Mouse (Mus musculus) small intestine, adult 2 months (tissue): ENCODE results near the gene Magt1.
"Not testable (repeated sequence)": the region's sequence is repeated elsewhere in the genome, so short reads cannot be mapped to it uniquely, and the experiment has no call there.

ENCODE experiments used
- CTCF ChIP-seq: fragments of 200-500 bp; IDR thresholded peaks from 2 replicates; pipeline ENCODE4 v1.5.1; 2012; ENCODE audit warnings: low read depth, mild to moderate bottlenecking, control low read depth, inconsistent platforms, low read length, moderate library complexity, mixed read lengths; ENCODE audit not compliant: insufficient replicate concordance, insufficient read length; ENCODE audit errors: extremely low read depth
- POLR2A ChIP-seq: fragments of 200-500 bp; IDR thresholded peaks from 2 replicates; pipeline ENCODE4 v1.6.1; 2012; ENCODE audit warnings: low read depth, mild to moderate bottlenecking, control low read depth, inconsistent platforms, low read length, moderate library complexity

DNA sequence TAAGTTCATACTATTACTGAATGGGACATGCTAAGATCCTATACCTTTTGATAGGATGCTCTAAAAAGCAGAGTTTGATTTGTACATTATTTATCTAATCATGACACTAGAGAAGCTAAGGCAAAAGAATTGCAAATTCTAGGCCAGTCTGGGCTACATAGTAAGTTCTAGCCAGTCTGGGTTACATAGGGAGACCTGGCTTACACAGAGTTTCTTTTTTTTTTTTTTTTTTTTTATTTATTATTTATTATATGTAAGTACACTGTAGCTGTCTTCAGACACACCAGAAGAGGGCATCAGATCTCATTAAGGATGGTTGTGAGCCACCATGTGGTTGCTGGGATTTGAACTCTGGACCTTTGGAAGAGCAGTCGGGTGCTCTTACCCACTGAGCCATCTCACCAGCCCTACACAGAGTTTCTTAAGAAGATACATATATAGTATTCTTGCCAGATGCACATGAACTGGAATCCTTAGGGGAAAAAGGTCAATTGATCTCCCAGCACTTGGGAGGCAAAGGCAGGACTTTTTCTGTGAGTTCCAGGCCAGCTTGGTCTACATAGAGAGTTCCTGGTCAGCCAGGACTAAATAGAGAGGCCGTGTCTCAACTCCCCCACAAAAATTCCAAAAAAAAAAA lies 3.2 kb upstream of the Magt1 start:
- TF ChIP-seq POLR2A, CTCF: not testable (repeated sequence)
